Mouse (Mus musculus): ENCODE data around the gene Olfr209.
"Not testable (repeated sequence)": the region's sequence is repeated elsewhere in the genome, so short reads cannot be mapped to it uniquely, and the experiment has no call there.

The Olfr209 gene

DNA sequence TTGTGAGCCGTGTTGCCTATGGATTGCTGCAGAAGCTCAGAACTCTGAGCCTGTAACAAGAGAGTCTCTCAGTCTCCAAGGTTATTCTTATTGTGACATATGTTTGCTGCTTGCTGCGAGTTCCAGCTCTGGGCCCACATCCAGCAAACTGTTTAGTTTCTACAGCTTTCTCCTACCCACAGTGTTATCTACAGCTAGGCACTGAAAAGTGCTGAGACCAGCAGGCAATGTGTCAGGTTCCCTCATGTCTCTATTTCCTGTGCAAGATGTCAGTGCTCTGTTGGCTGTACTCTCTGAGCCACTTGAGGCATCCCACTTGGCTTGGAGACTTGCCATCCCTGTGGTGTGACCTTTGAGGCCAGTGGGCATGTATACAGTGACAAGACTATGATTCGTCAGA is 29.5 kb upstream of the Olfr209 start:
- Histone ChIP-seq H3K4me1 (replicated peaks; ENCODE audit: low read depth, low read length) (no peaks in the 10 kb centered on the region), H3K9me3 (ENCODE audit: low read length) (no peaks in the 10 kb centered on the region), H3K36me3 (ENCODE audit: insufficient read depth, low read length) (no peaks in the 10 kb centered on the region), H3K27me3 (ENCODE audit: insufficient read depth, low read length) (no peaks in the 10 kb centered on the region), H3K4me3 (replicated peaks; ENCODE audit: low read length) (no peak overlapping the region)
- TF ChIP-seq POU5F1 (IDR thresholded peaks at IDR 0.05; ENCODE audit: borderline replicate concordance, low read length) (no peak), CTCF (conservative IDR thresholded peaks at IDR 0.05; ENCODE audit: low read length) (no peak), NANOG (IDR thresholded peaks at IDR 0.05; ENCODE audit: borderline replicate concordance, low read length) (no peak)

DNA sequence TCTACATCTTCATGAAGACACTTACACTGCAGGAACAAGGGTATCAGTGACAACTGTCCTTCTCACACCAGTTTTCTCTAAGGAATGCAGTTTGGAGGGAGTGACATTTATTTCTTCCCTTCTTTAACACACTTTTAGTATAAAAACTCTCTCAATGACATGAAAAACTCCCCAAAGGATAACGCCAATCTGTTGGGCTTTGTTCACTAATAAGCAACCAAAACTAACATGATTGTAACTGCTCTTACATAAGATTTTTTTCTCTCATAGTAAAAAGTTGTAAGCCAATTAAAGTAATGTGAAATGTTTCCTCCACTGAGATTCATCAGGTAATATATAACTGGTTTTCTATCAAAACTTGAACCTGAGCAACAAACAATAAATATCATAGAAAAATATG is 14.6 kb downstream of the Olfr209 start, which contains the start of gene Olfr206:
Gene Olfr206 (minus strand): TSS at position 101 of the 400 bp plus-strand sequence.
- Histone ChIP-seq H3K36me3 (ENCODE audit: insufficient read depth, low read length) (no peaks in the 10 kb centered on the region), H3K9me3 (ENCODE audit: low read length) (no peaks in the 10 kb centered on the region), H3K4me1 (replicated peaks; ENCODE audit: low read depth, low read length) (no peaks in the 10 kb centered on the region), H3K27me3 (ENCODE audit: insufficient read depth, low read length) (no peaks in the 10 kb centered on the region), H3K4me3 (replicated peaks; ENCODE audit: low read length) (no peak within 1 kb of the TSS)
- TF ChIP-seq POU5F1 (IDR thresholded peaks at IDR 0.05; ENCODE audit: borderline replicate concordance, low read length) (no peak), NANOG (IDR thresholded peaks at IDR 0.05; ENCODE audit: borderline replicate concordance, low read length) (no peak), CTCF (conservative IDR thresholded peaks at IDR 0.05; ENCODE audit: low read length) (no peak)

DNA sequence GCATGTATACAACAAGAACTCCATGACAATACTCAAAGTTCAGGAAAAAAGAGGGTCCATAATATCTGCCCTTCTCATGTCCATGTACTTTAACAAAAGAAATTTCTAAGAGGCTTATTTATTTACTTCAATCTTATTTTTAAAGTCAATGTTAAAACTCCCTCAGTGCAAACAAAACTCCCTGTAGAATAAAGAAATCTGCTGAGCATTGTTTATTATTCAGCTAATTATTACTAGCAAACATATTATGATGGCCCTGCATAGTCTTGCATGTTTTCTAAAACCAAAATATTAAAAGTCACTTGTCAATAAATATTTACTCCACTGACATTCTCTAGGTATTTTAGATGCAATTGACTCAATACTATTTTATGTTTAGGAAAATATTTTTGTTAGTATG is 32.8 kb downstream of the Olfr209 start, which contains the start of gene Olfr205:
Gene Olfr205 (minus strand): TSS at position 101 of the 400 bp plus-strand sequence.
- Histone ChIP-seq H3K9me3 (ENCODE audit: low read length) (peaks cover 4% of the 10 kb centered on the region), H3K4me3 (replicated peaks; ENCODE audit: low read length) (no peak within 1 kb of the TSS), H3K4me1 (replicated peaks; ENCODE audit: low read depth, low read length) (no peaks in the 10 kb centered on the region), H3K27me3 (ENCODE audit: insufficient read depth, low read length) (no peaks in the 10 kb centered on the region), H3K36me3 (ENCODE audit: insufficient read depth, low read length) (no peaks in the 10 kb centered on the region)
- TF ChIP-seq CTCF (conservative IDR thresholded peaks at IDR 0.05; ENCODE audit: low read length) = no peak
- TF ChIP-seq POU5F1 (IDR thresholded peaks at IDR 0.05; ENCODE audit: borderline replicate concordance, low read length) = no peak
- TF ChIP-seq NANOG (IDR thresholded peaks at IDR 0.05; ENCODE audit: borderline replicate concordance, low read length) = no peak

DNA sequence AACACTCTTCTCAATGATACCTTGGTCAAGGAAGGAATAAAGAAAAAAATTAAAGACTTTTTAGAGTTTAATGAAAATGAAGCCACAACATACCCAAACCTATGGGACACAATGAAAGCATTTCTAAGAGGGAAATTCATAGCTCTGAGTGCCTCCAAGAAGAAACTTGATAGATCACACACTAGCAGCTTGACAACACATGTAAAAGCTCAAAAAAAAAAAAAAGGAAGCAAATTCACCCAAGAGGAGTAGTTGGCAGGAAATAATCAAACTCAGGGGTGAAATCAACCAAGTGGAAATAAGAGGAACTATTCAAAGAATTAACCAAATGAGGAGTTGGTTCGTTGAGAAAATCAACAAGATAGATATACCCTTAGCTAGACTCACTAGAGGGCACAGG is 40.5 kb downstream of the Olfr209 start:
- peaks cover 20% of the 10 kb centered on the region for H3K9me3 ChIP-seq (ENCODE audit: low read length)
- not testable (repeated sequence) for H3K4me1 ChIP-seq (replicated peaks; ENCODE audit: low read depth, low read length); H3K27me3 ChIP-seq (ENCODE audit: insufficient read depth, low read length); H3K4me3 ChIP-seq (replicated peaks; ENCODE audit: low read length); H3K36me3 ChIP-seq (ENCODE audit: insufficient read depth, low read length)

DNA sequence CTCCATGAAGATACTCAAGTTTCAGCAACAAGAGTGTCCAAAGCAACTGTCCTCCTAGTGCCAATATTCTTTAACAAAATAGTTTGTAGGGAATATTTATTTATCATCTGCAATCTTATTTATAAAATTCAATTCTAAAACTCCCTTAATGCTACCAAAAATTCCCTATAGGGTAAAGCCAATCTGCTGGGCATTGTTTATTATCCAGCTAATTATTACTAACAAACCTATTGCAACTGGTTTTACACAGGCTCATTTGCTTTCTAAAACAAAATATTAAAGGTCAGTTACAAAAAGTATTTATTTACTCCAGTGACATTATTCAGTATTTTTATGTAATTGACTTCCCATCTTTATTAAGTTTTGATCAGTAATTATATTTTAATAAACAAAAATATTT is 45.6 kb downstream of the Olfr209 start, which contains the start of gene Olfr204:
Gene Olfr204 (minus strand): TSS at position 101 of the 400 bp plus-strand sequence.
- H3K36me3 ChIP-seq (ENCODE audit: insufficient read depth, low read length) = no peaks in the 10 kb centered on the region
- TF ChIP-seq POU5F1 (IDR thresholded peaks at IDR 0.05; ENCODE audit: borderline replicate concordance, low read length) (no peak), NANOG (IDR thresholded peaks at IDR 0.05; ENCODE audit: borderline replicate concordance, low read length) (no peak), CTCF (conservative IDR thresholded peaks at IDR 0.05; ENCODE audit: low read length) (no peak)
- no peak within 1 kb of the TSS for H3K4me3 ChIP-seq (replicated peaks; ENCODE audit: low read length)
- H3K4me1 ChIP-seq (replicated peaks; ENCODE audit: low read depth, low read length) = no peaks in the 10 kb centered on the region
- no peaks in the 10 kb centered on the region for H3K27me3 ChIP-seq (ENCODE audit: insufficient read depth, low read length)
- peaks cover 17% of the 10 kb centered on the region for H3K9me3 ChIP-seq (ENCODE audit: low read length)

Data from E14TG2a.4 (cell line).